Mouse (Mus musculus): ENCODE results near the gene Itm2a. TPM values are rescaled to one million over a fixed set of nuclear protein-coding genes. Genes with fewer than 3 reads are reported as not detected.

Itm2a gene
- 10 to 100 TPM; 36.6 to 41.5 TPM for total RNA-seq (2021)
- long read RNA-seq, experiment 1, transcript Itm2a-201 (6 exons, 1,744 nt): major isoform, 55 of 56 reads
- long read RNA-seq, experiment 1, partial matches to known transcripts: 0 of 56 reads
- long read RNA-seq, experiment 1, other reads (novel, unspliced or antisense): 1 of 56 reads
- long read RNA-seq, experiment 2, transcript Itm2a-201 (6 exons, 1,744 nt): major isoform, 59 of 64 reads
- long read RNA-seq, experiment 2, partial matches to known transcripts: 2 of 64 reads
- long read RNA-seq, experiment 2, other reads (novel, unspliced or antisense): 3 of 64 reads

DNA sequence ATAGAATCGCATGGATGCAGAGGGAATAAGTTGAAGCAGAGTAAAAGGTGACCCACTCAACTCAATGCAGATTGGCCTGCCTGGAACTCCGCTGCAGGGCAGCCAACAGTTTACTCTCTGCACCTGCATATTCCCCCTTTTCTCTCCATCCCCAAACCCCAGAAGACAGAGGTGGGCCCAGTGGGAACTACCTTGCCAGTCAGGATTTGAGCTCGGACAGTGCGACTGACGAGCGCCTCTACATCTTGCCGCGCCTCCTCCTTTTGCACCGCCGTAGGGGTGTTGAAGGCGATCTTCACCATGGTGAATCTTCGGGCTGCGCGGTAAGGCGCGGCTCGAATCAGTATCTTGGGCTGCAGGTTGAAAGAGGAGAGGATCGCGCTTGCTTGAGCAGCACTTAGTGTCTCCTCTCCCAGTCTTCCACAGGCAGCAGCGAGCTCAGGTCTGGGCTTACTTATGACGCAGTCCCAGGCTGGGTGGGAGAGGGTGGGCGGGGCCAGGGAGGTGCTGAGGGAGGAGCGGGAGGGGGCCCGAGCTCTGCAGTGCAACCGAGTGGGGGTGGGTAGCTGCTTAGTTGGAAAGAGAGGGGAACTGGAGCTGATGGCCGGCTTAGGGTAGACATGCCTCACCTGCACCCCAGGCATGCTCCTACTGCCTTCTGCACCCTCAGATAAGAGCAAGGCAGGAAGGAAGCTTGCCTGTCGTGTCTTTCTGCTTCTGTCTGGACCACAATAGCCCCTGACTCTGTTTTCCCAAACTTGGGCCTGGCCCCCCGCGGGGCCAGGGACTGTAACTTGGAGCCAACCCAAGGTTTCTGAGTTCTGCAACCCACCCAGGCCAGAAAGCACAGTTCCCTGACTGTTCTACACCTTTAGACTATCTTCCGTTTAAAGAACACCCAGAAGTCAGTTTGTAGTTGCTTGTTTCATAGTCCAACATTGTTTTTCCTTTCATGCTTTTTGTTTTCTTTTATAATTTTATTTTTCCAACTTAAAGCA lies at the start of gene Itm2a:
Gene Itm2a (minus strand): TSS at position 462 of the 998 bp plus-strand sequence.
- no peak for TF ChIP-seq CTCF (IDR thresholded peaks at IDR 0.05)
- peak within 1 kb of the TSS; percentile 33; the same call in 1 of the 2 replicates for H3K27ac ChIP-seq
- intact Hi-C loops (cut with DNase I): no loop called here
- peak; percentile 15 to 19 for DNase-seq (ENCODE audit: extremely low spot score in 1 of 2, low spot score in 2 of 2)
- peak within 1 kb of the TSS; percentile 51 for H3K4me3 ChIP-seq

GRCm38 (mm10) chrX:107435887-107436286 lies 32.7 kb upstream of the Itm2a start:
- Histone ChIP-seq H3K4me3 (no peak overlapping the region), H3K27ac (no peak overlapping the region)
- peak; percentile 85 for TF ChIP-seq CTCF (IDR thresholded peaks at IDR 0.05)
- intact Hi-C loops (cut with DNase I): loop anchor here (5.0 kb wide), 2 partner anchors 269 to 639 kb away; no protein-coding TSS in a partner anchor
- no peak for DNase-seq (ENCODE audit: extremely low spot score in 1 of 2, low spot score in 2 of 2)

DNA sequence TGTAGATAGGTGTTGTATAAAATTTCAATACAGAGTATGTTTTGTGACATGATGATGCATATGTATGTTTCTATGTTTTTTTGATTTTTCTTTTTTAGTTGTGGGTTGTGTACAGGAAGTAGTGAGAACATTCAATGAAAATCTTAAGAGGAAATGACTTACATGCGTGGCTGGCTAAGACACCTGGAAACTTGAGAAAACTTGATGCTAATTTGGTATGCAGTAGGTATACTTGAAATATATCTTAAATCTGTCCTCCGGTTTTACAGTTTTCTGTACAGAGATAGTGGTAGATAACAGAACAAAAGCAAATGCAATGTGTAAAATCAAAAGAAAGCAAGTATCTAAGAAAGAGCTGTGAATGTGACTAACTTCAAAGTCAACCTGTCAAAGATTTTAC lies 18.1 kb upstream of the Itm2a start:
- H3K4me3 ChIP-seq: no peak overlapping the region
- H3K27ac ChIP-seq: no peak overlapping the region
- no peak for TF ChIP-seq CTCF (IDR thresholded peaks at IDR 0.05)
- intact Hi-C loops (cut with DNase I): no loop called here
- DNase-seq (ENCODE audit: extremely low spot score in 1 of 2, low spot score in 2 of 2): no peak

GRCm38 (mm10) chrX:107417345-107417744 lies 14.2 kb upstream of the Itm2a start:
- no peak for DNase-seq (ENCODE audit: extremely low spot score in 1 of 2, low spot score in 2 of 2)
- Histone ChIP-seq H3K4me3 (no peak overlapping the region), H3K27ac (no peak overlapping the region)
- intact Hi-C loops (cut with DNase I): no loop called here
- TF ChIP-seq CTCF (IDR thresholded peaks at IDR 0.05): no peak

- TF ChIP-seq CTCF (IDR thresholded peaks at IDR 0.05): no peak
- intact Hi-C loops (cut with DNase I): no loop called here
- Histone ChIP-seq H3K4me3 (no peak overlapping the region), H3K27ac (no peak overlapping the region)
- DNase-seq (ENCODE audit: extremely low spot score in 1 of 2, low spot score in 2 of 2): no peak
Observed at GRCm38 (mm10) chrX:107415999-107416398, 12.8 kb upstream of the Itm2a start.

GRCm38 (mm10) chrX:107402481-107402880 lies 695 bp downstream of the Itm2a start:
- DNase-seq (ENCODE audit: extremely low spot score in 1 of 2, low spot score in 2 of 2): no peak
- no peak for TF ChIP-seq CTCF (IDR thresholded peaks at IDR 0.05)
- Histone ChIP-seq H3K27ac (no peak overlapping the region), H3K4me3 (peak overlapping the region; percentile 51)
- intact Hi-C loops (cut with DNase I): no loop called here

DNA sequence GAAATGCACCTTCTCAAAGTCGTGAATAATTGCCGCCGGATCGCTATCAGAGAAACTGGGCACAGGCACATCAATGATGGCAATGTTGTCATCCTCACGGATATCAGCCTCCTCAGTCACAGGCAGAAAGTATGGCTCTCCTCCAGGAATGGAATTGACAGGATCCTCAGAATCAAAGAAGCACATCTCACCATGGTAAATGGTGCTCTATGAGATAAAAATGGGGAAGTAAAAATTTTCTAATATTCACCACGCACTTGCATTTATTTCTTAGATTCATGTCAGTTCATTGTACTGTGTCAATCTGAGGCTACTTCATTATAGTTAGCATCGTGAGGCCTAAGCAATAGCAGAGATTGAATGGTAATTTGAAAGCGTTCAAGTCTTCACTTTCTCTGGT lies 4.1 kb downstream of the Itm2a start:
- DNase-seq (ENCODE audit: extremely low spot score in 1 of 2, low spot score in 2 of 2): no peak
- intact Hi-C loops (cut with DNase I): no loop called here
- no peak overlapping the region for H3K4me3 ChIP-seq
- TF ChIP-seq CTCF (IDR thresholded peaks at IDR 0.05): no peak
- H3K27ac ChIP-seq: no peak overlapping the region

- intact Hi-C loops (cut with DNase I): no loop called here
- no peak overlapping the region for H3K27ac ChIP-seq
- no peak for TF ChIP-seq CTCF (IDR thresholded peaks at IDR 0.05)
- no peak for DNase-seq (ENCODE audit: extremely low spot score in 1 of 2, low spot score in 2 of 2)
- no peak overlapping the region for H3K4me3 ChIP-seq
Observed at GRCm38 (mm10) chrX:107393256-107393655, 9.9 kb downstream of the Itm2a start.

GRCm38 (mm10) chrX:107375329-107375728 lies 27.8 kb downstream of the Itm2a start:
- Histone ChIP-seq H3K4me3 (no peak overlapping the region), H3K27ac (no peak overlapping the region)
- DNase-seq (ENCODE audit: extremely low spot score in 1 of 2, low spot score in 2 of 2): no peak
- intact Hi-C loops (cut with DNase I): no loop called here
- TF ChIP-seq CTCF (IDR thresholded peaks at IDR 0.05): no peak

Other genes starting within 250 kb of the Itm2a start
- gene Gpr174, start 147.5 kb downstream of the Itm2a start, total RNA-seq (2021): not detected

Measured in left cerebral cortex, adult 2 months (tissue).